Mouse (Mus musculus): Measurements from ENCODE around the gene Micall2. TPM values are rescaled to one million over a fixed set of nuclear protein-coding genes. Genes with fewer than 3 reads are reported as not detected.

Gene Micall2
- total RNA-seq (2014; fragmentation: Nextera tagmentation), result 12.8 and 21.7 TPM in 2 replicates
- 8.0 and 8.5 TPM in 2 replicates for total RNA-seq (2017)
- 22.4 and 26.3 TPM in 2 replicates for polyA plus RNA-seq (2012)

GRCm38 (mm10) chr5:139735677-139736503, at the start of gene Micall2:
TSS of gene Micall2 (minus strand) at chr5:139736336.
- Histone ChIP-seq H3K4me1 (ENCODE audit: insufficient read depth, low read depth, low read length) (peaks cover 92% of the 10 kb centered on the region), H3K27me3 (ENCODE audit: insufficient read depth, low read length) (no peaks in the 10 kb centered on the region), H3K36me3 (replicated peaks) (peaks cover 17% of the 10 kb centered on the region), H3K9me3 (replicated peaks) (no peaks in the 10 kb centered on the region), H3K4me3 (ENCODE audit: low read depth, low read length) (peak within 1 kb of the TSS; percentile 77)
- ATAC-seq (ENCODE audit: extremely low read depth, insufficient number of reproducible peaks, low FRiP score, poor library complexity, severe bottlenecking), result peak; percentile 55
- TF ChIP-seq TAL1 (conservative IDR thresholded peaks at IDR 0.05; ENCODE audit: low read depth, low read length) (no peak), GATA2 (IDR thresholded peaks at IDR 0.05; ENCODE audit: borderline replicate concordance, low read depth, low read length) (no peak), GATA1 (IDR thresholded peaks at IDR 0.05; ENCODE audit: borderline replicate concordance, low read length) (no peak), CTCF (IDR thresholded peaks at IDR 0.05; ENCODE audit: low read depth, low read length) (no peak), POLR2AphosphoS5 (IDR thresholded peaks at IDR 0.05; ENCODE audit: insufficient replicate concordance, low read depth, low read length) (no peak)
- DNase-seq (ENCODE audit: low spot score), result peak; percentile 90

GRCm38 (mm10) chr5:139781406-139781805, 45.3 kb upstream of the Micall2 start:
- Histone ChIP-seq H3K4me1 (ENCODE audit: insufficient read depth, low read depth, low read length) (peaks cover 7% of the 10 kb centered on the region), H3K9me3 (replicated peaks) (no peaks in the 10 kb centered on the region), H3K4me3 (ENCODE audit: low read depth, low read length) (no peak overlapping the region), H3K36me3 (replicated peaks) (no peaks in the 10 kb centered on the region), H3K27me3 (ENCODE audit: insufficient read depth, low read length) (peaks cover 26% of the 10 kb centered on the region)
- no peak for DNase-seq (ENCODE audit: low spot score)
- ATAC-seq (ENCODE audit: extremely low read depth, insufficient number of reproducible peaks, low FRiP score, poor library complexity, severe bottlenecking), result no peak
- no peak for TF ChIP-seq CTCF (IDR thresholded peaks at IDR 0.05; ENCODE audit: low read depth, low read length)
- no peak for TF ChIP-seq GATA1 (IDR thresholded peaks at IDR 0.05; ENCODE audit: borderline replicate concordance, low read length)
- TF ChIP-seq TAL1 (conservative IDR thresholded peaks at IDR 0.05; ENCODE audit: low read depth, low read length), result no peak
- no peak for TF ChIP-seq GATA2 (IDR thresholded peaks at IDR 0.05; ENCODE audit: borderline replicate concordance, low read depth, low read length)
- no peak for TF ChIP-seq POLR2AphosphoS5 (IDR thresholded peaks at IDR 0.05; ENCODE audit: insufficient replicate concordance, low read depth, low read length)

GRCm38 (mm10) chr5:139776966-139777365, 40.8 kb upstream of the Micall2 start:
- TF ChIP-seq TAL1 (conservative IDR thresholded peaks at IDR 0.05; ENCODE audit: low read depth, low read length), result no peak
- no peak for TF ChIP-seq CTCF (IDR thresholded peaks at IDR 0.05; ENCODE audit: low read depth, low read length)
- TF ChIP-seq GATA1 (IDR thresholded peaks at IDR 0.05; ENCODE audit: borderline replicate concordance, low read length), result no peak
- TF ChIP-seq GATA2 (IDR thresholded peaks at IDR 0.05; ENCODE audit: borderline replicate concordance, low read depth, low read length), result no peak
- no peak for TF ChIP-seq POLR2AphosphoS5 (IDR thresholded peaks at IDR 0.05; ENCODE audit: insufficient replicate concordance, low read depth, low read length)
- peaks cover 23% of the 10 kb centered on the region for H3K36me3 ChIP-seq (replicated peaks)
- H3K27me3 ChIP-seq (ENCODE audit: insufficient read depth, low read length), result peaks cover 11% of the 10 kb centered on the region; the same call in 1 of the 2 replicates
- no peak overlapping the region for H3K4me3 ChIP-seq (ENCODE audit: low read depth, low read length)
- peaks cover 27% of the 10 kb centered on the region for H3K4me1 ChIP-seq (ENCODE audit: insufficient read depth, low read depth, low read length)
- no peak for ATAC-seq (ENCODE audit: extremely low read depth, insufficient number of reproducible peaks, low FRiP score, poor library complexity, severe bottlenecking)
- no peak for DNase-seq (ENCODE audit: low spot score)
- H3K9me3 ChIP-seq (replicated peaks), result no peaks in the 10 kb centered on the region

GRCm38 (mm10) chr5:139775216-139775926, 39.2 kb upstream of the Micall2 start, which contains the start of gene Ints1:
TSS of gene Ints1 (minus strand) at chr5:139775674.
- Histone ChIP-seq H3K27me3 (ENCODE audit: insufficient read depth, low read length) (peaks cover 7% of the 10 kb centered on the region; the same call in 1 of the 2 replicates), H3K4me1 (ENCODE audit: insufficient read depth, low read depth, low read length) (peaks cover 27% of the 10 kb centered on the region), H3K36me3 (replicated peaks) (peaks cover 39% of the 10 kb centered on the region), H3K4me3 (ENCODE audit: low read depth, low read length) (peak within 1 kb of the TSS; percentile 85), H3K9me3 (replicated peaks) (no peaks in the 10 kb centered on the region)
- TF ChIP-seq GATA1 (IDR thresholded peaks at IDR 0.05; ENCODE audit: borderline replicate concordance, low read length), result no peak
- TF ChIP-seq POLR2AphosphoS5 (IDR thresholded peaks at IDR 0.05; ENCODE audit: insufficient replicate concordance, low read depth, low read length), result no peak
- TF ChIP-seq CTCF (IDR thresholded peaks at IDR 0.05; ENCODE audit: low read depth, low read length), result peak; percentile 92
- no peak for TF ChIP-seq GATA2 (IDR thresholded peaks at IDR 0.05; ENCODE audit: borderline replicate concordance, low read depth, low read length)
- DNase-seq (ENCODE audit: low spot score), result peak; percentile 91
- peak; percentile 88 for ATAC-seq (ENCODE audit: extremely low read depth, insufficient number of reproducible peaks, low FRiP score, poor library complexity, severe bottlenecking)

GRCm38 (mm10) chr5:139768216-139768615, 32.1 kb upstream of the Micall2 start:
- ATAC-seq (ENCODE audit: extremely low read depth, insufficient number of reproducible peaks, low FRiP score, poor library complexity, severe bottlenecking), result no peak
- Histone ChIP-seq H3K9me3 (replicated peaks) (no peaks in the 10 kb centered on the region), H3K4me3 (ENCODE audit: low read depth, low read length) (no peak overlapping the region), H3K36me3 (replicated peaks) (peaks cover 99% of the 10 kb centered on the region), H3K27me3 (ENCODE audit: insufficient read depth, low read length) (no peaks in the 10 kb centered on the region), H3K4me1 (ENCODE audit: insufficient read depth, low read depth, low read length) (peaks cover under 1% of the 10 kb centered on the region)
- DNase-seq (ENCODE audit: low spot score), result no peak
- TF ChIP-seq CTCF (IDR thresholded peaks at IDR 0.05; ENCODE audit: low read depth, low read length), result no peak
- no peak for TF ChIP-seq GATA1 (IDR thresholded peaks at IDR 0.05; ENCODE audit: borderline replicate concordance, low read length)
- no peak for TF ChIP-seq POLR2AphosphoS5 (IDR thresholded peaks at IDR 0.05; ENCODE audit: insufficient replicate concordance, low read depth, low read length)
- TF ChIP-seq GATA2 (IDR thresholded peaks at IDR 0.05; ENCODE audit: borderline replicate concordance, low read depth, low read length), result no peak
- no peak for TF ChIP-seq TAL1 (conservative IDR thresholded peaks at IDR 0.05; ENCODE audit: low read depth, low read length)

GRCm38 (mm10) chr5:139764296-139764695, 28.2 kb upstream of the Micall2 start:
- Histone ChIP-seq H3K4me3 (ENCODE audit: low read depth, low read length) (no peak overlapping the region), H3K9me3 (replicated peaks) (no peaks in the 10 kb centered on the region), H3K4me1 (ENCODE audit: insufficient read depth, low read depth, low read length) (no peaks in the 10 kb centered on the region; the same call in 1 of the 2 replicates), H3K27me3 (ENCODE audit: insufficient read depth, low read length) (no peaks in the 10 kb centered on the region), H3K36me3 (replicated peaks) (peaks cover 100% of the 10 kb centered on the region)
- ATAC-seq (ENCODE audit: extremely low read depth, insufficient number of reproducible peaks, low FRiP score, poor library complexity, severe bottlenecking) (peak; percentile 22; the same call in 1 of the 2 replicates), DNase-seq (ENCODE audit: low spot score) (peak; percentile 60)
- TF ChIP-seq GATA2 (IDR thresholded peaks at IDR 0.05; ENCODE audit: borderline replicate concordance, low read depth, low read length) (no peak), CTCF (IDR thresholded peaks at IDR 0.05; ENCODE audit: low read depth, low read length) (peak; percentile 91)

All from G1E (cell line).